Mouse (Mus musculus) left cerebral cortex, adult 18-20 months (tissue): ENCODE results near the gene Elovl4. TPM values are rescaled to one million over a fixed set of nuclear protein-coding genes. Genes with fewer than 3 reads are reported as not detected.

Experiments used
- DNase-seq, 2 experiments: peaks; one replicate each; pipeline ENCODE4 v3.0.0; 2021 to 2022; ENCODE audit warnings: low spot score in 2 of 2, mixed read lengths in 1 of 2
- long read RNA-seq, 2 experiments: library from polyadenylated mRNA; stranded (forward); transcript quantifications; one replicate each; pipeline ENCODE4 v2.0.0; 2021
- total RNA-seq, 2 experiments: library from RNA; stranded (reverse); gene quantifications; 2 replicates each; pipeline ENCODE4 v1.2.3; 2021

Elovl4 gene
- 10 to 100 TPM; 63.7 to 68.1 TPM for total RNA-seq
- long read RNA-seq, experiment 1, transcript Elovl4-201 (6 exons, 3,001 nt): major isoform, 97 of 126 reads
- long read RNA-seq, experiment 1, partial matches to known transcripts: 8 of 126 reads
- long read RNA-seq, experiment 1, other reads (novel, unspliced or antisense): 21 of 126 reads
- long read RNA-seq, experiment 2, transcript Elovl4-201 (6 exons, 3,001 nt): major isoform, 65 of 82 reads
- long read RNA-seq, experiment 2, partial matches to known transcripts: 1 of 82 reads
- long read RNA-seq, experiment 2, other reads (novel, unspliced or antisense): 16 of 82 reads

GRCm38 (mm10) chr9:83805977-83806815 is at the start of gene Elovl4:
Gene Elovl4 (minus strand): TSS chr9:83806277.
- DNase-seq: peak; percentile 88 to 93

- no peak for DNase-seq
Measured at GRCm38 (mm10) chr9:83852464-83852863, 46.4 kb upstream of the Elovl4 start.

GRCm38 (mm10) chr9:83834748-83835313 is 28.8 kb upstream of the Elovl4 start:
- DNase-seq: no peak

GRCm38 (mm10) chr9:83833811-83834747 is 28.0 kb upstream of the Elovl4 start, which contains the start of gene Ttk:
Gene Ttk (plus strand): TSS chr9:83834689.
- peak; percentile 90 for DNase-seq

- no peak for DNase-seq
Measured at GRCm38 (mm10) chr9:83831152-83831551, 25.1 kb upstream of the Elovl4 start.

GRCm38 (mm10) chr9:83829896-83830295 is 23.8 kb upstream of the Elovl4 start:
- no peak for DNase-seq

- no peak for DNase-seq
Measured at GRCm38 (mm10) chr9:83822925-83823324, 16.8 kb upstream of the Elovl4 start.

GRCm38 (mm10) chr9:83820976-83821375 is 14.9 kb upstream of the Elovl4 start:
- DNase-seq: no peak

- DNase-seq: no peak
Measured at GRCm38 (mm10) chr9:83819188-83819587, 13.1 kb upstream of the Elovl4 start.

GRCm38 (mm10) chr9:83807562-83807961 is 1.5 kb upstream of the Elovl4 start:
- DNase-seq: peak; percentile 54 to 76

- peak; percentile 33 to 39 for DNase-seq
Measured at GRCm38 (mm10) chr9:83805164-83805976, 707 bp downstream of the Elovl4 start.

GRCm38 (mm10) chr9:83804341-83804740 is 1.7 kb downstream of the Elovl4 start:
- DNase-seq: peak in 1 of 2 experiments; percentile 28

- DNase-seq: no peak
Measured at GRCm38 (mm10) chr9:83797898-83798297, 8.2 kb downstream of the Elovl4 start.

- DNase-seq: no peak
Measured at GRCm38 (mm10) chr9:83796875-83797274, 9.2 kb downstream of the Elovl4 start.

GRCm38 (mm10) chr9:83789326-83789725 is 16.8 kb downstream of the Elovl4 start:
- no peak for DNase-seq

- no peak for DNase-seq
Measured at GRCm38 (mm10) chr9:83785501-83785900, 20.6 kb downstream of the Elovl4 start.

- no peak for DNase-seq
Measured at GRCm38 (mm10) chr9:83778317-83778960, 27.6 kb downstream of the Elovl4 start.

- DNase-seq: no peak
Measured at GRCm38 (mm10) chr9:83761318-83761717, 44.8 kb downstream of the Elovl4 start.

- no peak for DNase-seq
Measured at GRCm38 (mm10) chr9:83731877-83732276, 74.2 kb downstream of the Elovl4 start.
